Mouse (Mus musculus) gastrocnemius, postnatal 25 days (tissue): ENCODE data around the gene Dync2li1. TPM values are rescaled to one million over a fixed set of nuclear protein-coding genes. Genes with fewer than 3 reads are reported as not detected.

Experiments used
- DNase-seq: peaks from one replicate; pipeline ENCODE4 v3.0.0; 2022
- total RNA-seq, 2 experiments: library from RNA; stranded (reverse); gene quantifications; 1 replicate in 1 of 2; 2 replicates in 1 of 2; pipeline ENCODE4 v1.2.3; 2021

Gene Dync2li1
- total RNA-seq, 2 experiments from 2014 or later, result 3.1 to 3.6 TPM

DNA sequence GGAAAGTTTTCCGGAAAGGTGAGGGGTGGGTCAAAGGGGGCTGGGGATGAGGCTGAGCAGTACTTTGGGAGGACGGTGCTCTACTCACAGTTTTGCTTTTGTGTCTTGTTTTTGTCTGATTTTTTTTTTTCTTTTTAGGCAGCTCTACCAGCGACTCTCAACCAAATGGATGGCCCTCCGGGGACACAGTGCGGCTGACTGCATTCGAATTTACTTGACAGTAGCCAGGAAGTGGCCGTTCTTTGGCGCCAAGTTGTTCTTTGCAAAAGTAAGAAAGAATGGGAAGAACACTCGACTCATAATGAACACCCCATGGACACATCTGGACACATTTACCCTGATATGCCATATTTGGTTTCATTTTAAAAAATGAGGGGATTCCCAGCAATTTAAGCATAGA lies 14.8 kb upstream of the Dync2li1 start:
- peak; percentile 69 for DNase-seq

- peak; percentile 29 for DNase-seq
Measured at GRCm38 (mm10) chr17:84611971-84612370, 14.3 kb upstream of the Dync2li1 start.

DNA sequence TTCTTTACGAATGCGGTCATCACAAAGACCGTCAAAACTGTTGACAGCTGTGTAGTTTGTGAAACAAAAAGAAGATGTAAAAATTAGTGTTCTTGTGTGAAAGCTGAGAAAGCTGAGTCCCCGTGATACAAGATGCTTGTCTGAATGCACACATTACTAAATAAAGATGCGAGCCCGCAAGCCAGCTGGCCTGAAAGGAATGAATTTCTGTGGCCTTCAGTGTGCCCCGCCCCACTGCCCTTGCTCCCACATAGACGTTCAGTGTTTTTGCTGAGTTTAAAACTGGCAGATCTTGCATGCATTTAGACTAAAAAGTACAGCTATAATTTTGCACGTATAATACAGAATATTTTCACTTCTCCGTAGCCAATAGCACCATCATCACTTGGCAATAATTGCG lies 10.5 kb upstream of the Dync2li1 start:
- DNase-seq, result no peak

GRCm38 (mm10) chr17:84616526-84617074 lies 9.7 kb upstream of the Dync2li1 start:
- DNase-seq, result no peak

- DNase-seq, result no peak
Measured at GRCm38 (mm10) chr17:84617953-84618352, 8.3 kb upstream of the Dync2li1 start.

DNA sequence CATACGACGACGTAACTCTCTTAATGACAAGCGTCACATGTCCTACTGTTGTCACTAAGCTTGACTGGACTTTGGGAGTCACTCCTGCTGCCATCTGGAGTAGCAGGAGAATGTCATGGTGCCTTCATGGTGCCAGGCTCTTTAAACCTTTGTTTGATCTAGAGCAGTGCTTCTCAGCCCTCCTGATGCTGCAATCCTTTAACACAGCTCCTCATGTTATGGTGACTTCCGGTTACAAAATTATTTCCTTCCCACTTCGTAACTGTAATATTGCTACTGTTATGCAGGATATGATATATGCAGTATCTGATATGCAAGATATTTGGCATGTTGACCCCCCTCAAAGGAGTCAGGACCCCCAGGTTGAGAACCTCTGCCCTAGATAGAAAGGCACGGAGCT lies 7.2 kb upstream of the Dync2li1 start:
- no peak for DNase-seq

- no peak for DNase-seq
Measured at GRCm38 (mm10) chr17:84620076-84620475, 6.2 kb upstream of the Dync2li1 start.

GRCm38 (mm10) chr17:84620610-84621009 lies 5.7 kb upstream of the Dync2li1 start:
- no peak for DNase-seq

- no peak for DNase-seq
Measured at GRCm38 (mm10) chr17:84621209-84621608, 5.1 kb upstream of the Dync2li1 start.

- DNase-seq, result no peak
Measured at GRCm38 (mm10) chr17:84622028-84622427, 4.3 kb upstream of the Dync2li1 start.

GRCm38 (mm10) chr17:84622873-84623272 lies 3.4 kb upstream of the Dync2li1 start:
- DNase-seq, result no peak

DNA sequence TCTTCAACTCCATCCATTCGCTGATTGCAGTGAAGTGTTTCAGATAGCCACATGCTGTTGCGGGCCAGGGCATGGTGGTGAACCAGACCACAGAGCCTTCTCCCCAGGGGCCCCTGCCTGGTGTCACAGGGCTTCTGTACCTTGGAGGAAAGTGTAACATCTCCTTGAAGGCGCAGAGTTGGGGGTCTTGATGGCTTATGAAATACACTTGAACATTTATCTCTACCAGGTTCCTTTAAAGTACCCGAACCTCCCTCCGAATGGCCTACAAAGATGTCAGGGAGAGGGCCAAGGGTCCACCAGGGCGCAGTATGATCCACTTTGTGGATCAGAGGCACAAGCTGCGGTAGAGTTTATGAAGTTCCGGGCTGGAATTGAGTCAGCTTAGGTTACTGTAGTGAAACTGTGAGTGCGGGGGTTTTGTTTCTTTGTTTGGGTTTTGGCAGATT lies 585 bp downstream of the Dync2li1 start:
- DNase-seq, result no peak

DNA sequence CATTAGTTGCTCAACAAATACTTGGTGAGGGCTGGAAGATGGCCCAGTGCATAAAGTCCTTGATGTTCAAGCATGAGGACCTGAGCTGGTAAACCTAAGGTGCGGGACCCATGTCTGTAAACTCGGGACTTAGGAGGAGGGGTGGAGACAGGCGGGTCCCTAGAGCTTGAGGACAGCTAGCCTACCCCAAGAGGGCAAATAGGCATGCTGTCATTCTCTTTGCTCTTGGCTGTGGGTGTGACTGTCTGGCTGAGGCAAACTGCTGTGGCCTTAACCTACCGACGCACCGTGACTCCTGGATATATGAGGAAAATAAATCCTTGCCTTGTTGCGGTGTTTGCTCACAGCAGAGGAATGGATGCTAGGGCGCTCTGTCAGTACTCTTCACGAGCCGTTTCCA lies 1.4 kb downstream of the Dync2li1 start:
- DNase-seq, result no peak

DNA sequence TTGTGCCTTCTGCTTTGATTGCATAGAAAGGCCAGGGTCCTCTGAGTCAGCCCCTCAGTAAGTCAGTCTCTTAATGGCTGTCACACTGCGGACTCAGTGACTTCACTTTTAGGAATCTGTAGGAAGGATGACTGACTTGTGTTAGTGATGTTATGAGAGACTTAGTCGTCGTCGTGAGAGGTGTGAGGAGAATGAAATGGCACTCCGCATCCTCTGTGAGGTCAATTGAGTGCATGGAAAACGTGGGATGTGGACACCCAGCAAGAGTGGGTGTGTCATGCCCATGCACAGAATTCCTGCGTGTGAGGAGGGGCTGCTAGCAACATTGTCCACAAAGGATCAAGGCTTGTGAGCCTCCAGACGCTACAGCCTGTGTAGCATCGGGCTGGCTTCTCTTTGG lies 2.3 kb downstream of the Dync2li1 start:
- no peak for DNase-seq

DNA sequence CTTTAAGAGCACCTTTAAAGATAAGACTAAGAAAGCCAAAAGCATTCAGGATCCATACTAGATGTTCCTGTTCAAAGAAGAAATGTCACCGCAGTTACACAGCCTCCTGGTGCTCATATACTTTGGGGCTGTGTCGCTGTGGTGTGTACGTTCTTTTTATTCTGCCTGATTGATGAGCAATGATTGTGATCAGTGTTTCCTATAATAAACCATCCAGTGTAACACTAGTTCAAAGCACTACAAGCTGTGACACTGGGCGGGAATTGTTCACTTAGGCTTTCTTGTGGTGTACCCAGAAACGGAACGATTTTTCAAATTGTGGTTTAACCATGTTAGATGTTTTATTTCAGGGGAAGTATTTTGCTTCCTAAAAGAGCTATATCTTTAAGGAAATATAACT lies 5.5 kb downstream of the Dync2li1 start:
- DNase-seq, result no peak

GRCm38 (mm10) chr17:84633443-84633842 lies 7.1 kb downstream of the Dync2li1 start:
- no peak for DNase-seq

DNA sequence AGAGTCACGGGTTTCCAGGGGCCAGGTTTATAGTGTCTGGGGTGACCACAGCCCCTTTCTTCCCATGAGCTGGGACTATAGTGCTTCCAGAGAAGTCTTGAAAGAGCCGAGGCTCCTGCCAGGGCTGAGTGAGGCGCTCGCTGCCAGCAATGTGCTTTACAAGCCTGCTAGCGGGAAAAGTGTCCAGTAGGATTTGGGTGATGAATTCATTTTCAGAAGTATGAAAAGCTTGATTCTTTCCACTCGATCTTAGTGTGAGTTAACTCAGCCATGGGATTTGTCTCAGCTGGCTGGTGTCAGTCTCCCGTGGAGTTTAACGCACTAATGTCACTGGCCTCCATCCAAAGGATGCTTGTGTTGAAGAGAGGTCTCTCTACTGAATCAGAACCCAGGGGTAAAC lies 10.0 kb downstream of the Dync2li1 start:
- no peak for DNase-seq

DNA sequence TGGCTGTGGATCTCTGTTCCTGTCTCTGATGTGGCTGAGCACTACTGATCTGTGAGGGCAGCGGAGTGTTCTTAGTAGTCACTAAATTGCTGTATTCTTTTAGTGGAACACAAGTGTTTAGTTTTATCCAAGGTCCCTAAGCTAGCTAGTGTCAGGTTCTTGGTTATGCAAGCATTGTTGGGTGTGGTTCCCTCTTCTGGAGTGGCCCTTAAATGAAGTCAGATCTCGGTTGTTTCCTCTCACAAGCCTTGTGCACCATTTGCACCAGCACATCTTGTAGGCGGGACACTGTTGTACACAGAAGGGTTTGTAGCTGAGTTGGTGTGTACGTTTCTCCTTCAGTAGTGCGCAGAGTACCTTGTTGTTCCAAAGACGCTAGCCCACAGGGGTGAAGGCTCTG lies 11.7 kb downstream of the Dync2li1 start:
- no peak for DNase-seq

DNA sequence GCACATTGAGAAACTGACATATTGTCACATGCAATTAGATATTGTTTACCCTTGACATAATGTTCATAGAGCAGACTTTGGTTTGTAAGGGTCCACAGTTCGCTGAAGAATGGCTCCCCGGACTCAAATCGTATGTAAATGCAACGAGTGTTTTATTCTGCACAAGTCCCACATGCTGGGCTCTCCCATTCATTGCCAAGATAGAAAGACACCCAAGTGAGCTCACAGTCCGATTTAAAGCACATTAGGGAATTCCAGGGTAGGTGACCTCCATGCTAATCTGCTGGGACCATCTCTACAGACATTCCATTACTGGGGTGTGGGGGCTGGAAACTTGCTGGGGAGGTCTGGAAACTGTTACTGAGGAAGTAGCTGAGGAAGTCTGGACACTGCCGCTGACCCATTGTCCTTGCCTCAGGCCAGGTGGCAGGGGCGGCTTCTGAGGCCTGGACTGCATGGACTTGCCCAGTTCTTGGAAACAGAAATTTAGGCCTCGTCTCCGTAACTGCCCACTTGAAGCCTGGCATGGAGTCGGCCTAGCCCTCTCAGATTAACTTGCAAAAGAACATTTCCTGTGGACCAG lies 13.6 kb downstream of the Dync2li1 start:
- no peak for DNase-seq

GRCm38 (mm10) chr17:84641893-84642292 lies 15.6 kb downstream of the Dync2li1 start:
- DNase-seq, result no peak

GRCm38 (mm10) chr17:84642324-84642723 lies 16.0 kb downstream of the Dync2li1 start:
- DNase-seq, result no peak

- no peak for DNase-seq
Measured at GRCm38 (mm10) chr17:84644292-84645050, 18.2 kb downstream of the Dync2li1 start.

DNA sequence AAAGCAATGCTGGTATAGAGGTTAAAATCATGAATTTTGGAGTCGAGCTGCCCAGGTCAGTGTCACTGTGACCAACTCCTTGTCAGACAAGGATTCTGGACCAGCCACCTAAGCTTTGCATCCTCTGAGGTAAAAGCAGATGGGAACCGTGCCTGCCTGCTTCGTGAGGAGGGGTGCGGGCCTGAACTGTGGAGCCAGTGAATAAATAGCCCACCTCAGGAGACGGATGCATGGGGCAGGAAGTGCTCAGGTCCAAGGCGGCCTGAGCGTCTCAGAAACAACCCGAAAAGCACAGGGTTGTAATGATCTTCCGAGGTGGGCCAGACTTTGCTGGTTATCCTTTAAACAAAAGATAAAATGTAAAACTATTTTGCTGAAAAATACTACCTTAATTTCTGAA lies 18.8 kb downstream of the Dync2li1 start:
- DNase-seq, result no peak

DNA sequence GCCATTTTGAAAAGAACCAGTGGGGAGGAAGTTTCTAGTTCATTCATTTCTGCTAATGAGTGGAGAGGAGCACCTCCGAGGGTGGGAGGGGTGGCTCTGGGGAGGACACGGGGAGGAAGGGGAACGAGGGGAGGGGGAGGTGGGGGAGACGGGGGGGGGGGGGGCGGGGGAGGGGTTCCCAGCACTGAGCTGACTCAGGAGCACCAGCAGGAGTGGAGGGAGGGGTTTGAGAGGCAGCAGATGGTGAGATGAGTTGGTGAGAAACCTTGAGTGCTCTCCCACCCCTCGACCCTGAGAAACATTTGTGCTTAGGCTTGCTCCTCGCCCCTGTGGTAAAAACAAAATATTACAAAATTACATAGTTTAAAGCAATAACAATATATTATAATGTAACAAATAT lies 19.6 kb downstream of the Dync2li1 start:
- DNase-seq, result no peak
